Mouse (Mus musculus) erythroblast, embryonic 14.5 days (primary cell): ENCODE results near the gene Rabl2.

Experiments used
- GATA1 ChIP-seq: IDR thresholded peaks from 2 replicates; pipeline ENCODE4 v1.6.1; 2012; ENCODE audit warnings: low read length, inconsistent platforms, mixed read lengths
- TAL1 ChIP-seq: IDR thresholded peaks from 3 replicates; pipeline ENCODE4 v1.6.1; 2012; ENCODE audit warnings: low read length, inconsistent platforms, mixed read lengths

DNA sequence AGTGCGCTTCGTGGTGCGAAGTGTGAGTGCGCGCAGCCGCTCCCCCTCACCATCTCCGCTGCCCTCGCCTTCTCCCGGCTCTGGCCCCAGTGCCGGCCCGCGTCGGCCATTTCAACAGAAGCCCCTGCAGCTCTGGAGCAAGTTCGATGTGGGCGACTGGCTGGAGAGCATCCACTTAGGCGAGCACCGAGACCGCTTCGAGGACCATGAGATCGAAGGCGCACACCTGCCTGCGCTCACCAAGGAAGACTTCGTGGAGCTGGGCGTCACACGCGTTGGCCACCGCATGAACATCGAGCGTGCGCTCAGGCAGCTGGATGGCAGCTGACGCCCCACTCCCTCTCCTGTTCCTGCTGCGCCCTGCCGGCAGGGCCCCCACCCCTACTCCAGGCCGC lies 33.7 kb downstream of the Rabl2 start:
- no peak for TF ChIP-seq TAL1
- TF ChIP-seq GATA1 = no peak
